Mouse (Mus musculus): ENCODE results near the gene Lrrk1.

DNA sequence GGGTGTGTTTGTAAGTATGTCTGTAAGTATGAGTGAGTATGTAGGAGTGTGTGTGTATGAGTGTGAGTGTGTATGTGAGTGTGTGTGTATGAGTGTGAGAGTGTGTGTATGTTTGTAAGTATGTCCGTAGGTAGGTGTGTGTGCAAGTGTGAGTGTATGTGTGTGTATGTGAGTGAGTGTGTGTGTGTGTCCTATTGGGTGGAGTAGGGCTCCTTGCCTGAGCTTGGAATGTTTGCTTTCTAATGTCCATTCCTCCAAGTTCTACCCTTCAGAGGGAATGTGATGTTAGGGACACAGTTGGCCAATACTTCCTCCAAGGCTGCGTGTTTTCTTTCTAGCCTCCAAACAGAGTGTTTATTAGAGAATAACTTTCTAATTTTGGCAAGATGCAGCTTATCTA lies 51.2 kb downstream of the Lrrk1 start:
- TF ChIP-seq ZC3H11A (IDR thresholded peaks at IDR 0.05; ENCODE audit: borderline replicate concordance, low read depth, low read length) = no peak
- no peak for TF ChIP-seq CHD2 (IDR thresholded peaks at IDR 0.05; ENCODE audit: low read depth, low read length)

Data from ES-E14 (cell line).